ENCODE assay signal across 23 mouse cellular contexts in the genomic region with DNA sequence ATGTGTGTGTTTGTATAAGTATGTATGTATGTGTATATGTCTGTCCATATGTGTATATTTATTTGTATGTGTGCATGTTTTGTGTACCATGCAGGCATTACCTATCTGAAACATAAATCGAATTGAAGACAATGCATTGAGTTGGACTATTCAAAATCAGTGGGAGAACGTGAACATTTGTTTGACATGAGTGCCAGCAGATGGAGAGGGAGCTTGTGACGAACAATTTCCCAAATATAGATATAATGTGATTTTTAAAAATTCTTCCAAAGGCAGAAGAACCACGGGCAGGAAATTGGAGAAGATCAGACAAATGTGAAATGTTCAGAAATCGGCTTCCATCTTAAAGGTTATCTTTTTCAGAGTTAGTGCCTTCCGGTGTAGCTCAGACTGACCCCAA. TPM values are rescaled to one million over a fixed set of nuclear protein-coding genes. Genes with fewer than 3 reads are reported as not detected.
DNase-seq lines count a peak whose midpoint lies in the region; ATAC-seq and TF ChIP-seq lines count a peak whose summit lies in the region.
"Had no signal": no experiment of that assay in that cellular context is flagged by ENCODE, and none has a peak within 500 bp of the region (broad histone marks: within the 10 kb centered on the region; RNA-seq: fewer than 3 reads in every experiment).

No protein-coding gene starts in this region.

- H3K4me3 ChIP-seq in layer of hippocampus, adult 2 months = no peak overlapping the region
- H3K4me3 ChIP-seq in cerebellum, adult 2 months (replicated peaks; ENCODE audit: insufficient read depth, low read depth, low read length) = no peak overlapping the region
- H3K4me3 ChIP-seq: embryonic facial prominence, embryonic 10.5 days; embryonic facial prominence, embryonic 12.5 days; forebrain, embryonic 13.5 days; forebrain, embryonic 15.5 days had no signal

- DNase-seq in layer of hippocampus, adult 11-12 months (ENCODE audit: low spot score) = peak; percentile 46
- no peak for DNase-seq in layer of hippocampus, postnatal 25 days (ENCODE audit: extremely low spot score in 1 of 2, low spot score in 1 of 2)
- DNase-seq in layer of hippocampus, adult 2 months (ENCODE audit: low spot score in 2 of 2) = peak; percentile 49 to 67
- DNase-seq in layer of hippocampus, adult 9-10 months (ENCODE audit: low spot score) = no peak
- DNase-seq in layer of hippocampus, adult 8-10 months (ENCODE audit: low spot score in 2 of 2) = peak; percentile 32 to 43
- peak; percentile 18 for DNase-seq in telencephalon, adult 2 months (ENCODE audit: low read depth, low spot score)
- DNase-seq in cerebellum, adult 2 months = no peak
- DNase-seq: adrenal gland, adult 8-10 months; adrenal gland, postnatal 14 days; adrenal gland, postnatal 36 days; cerebellum, adult 11 months; cerebellum, adult 18-20 months; cerebellum, adult 9-10 months; cerebellum, postnatal 10 days; cerebellum, postnatal 25 days had no signal

- peak overlapping the region; percentile 86 for H3K27ac ChIP-seq in layer of hippocampus, adult 2 months
- H3K27ac ChIP-seq in cerebellum, adult 2 months (ENCODE audit: insufficient read depth, low read length) = no peak overlapping the region
- H3K27ac ChIP-seq: embryonic facial prominence, embryonic 10.5 days; embryonic facial prominence, embryonic 12.5 days; forebrain, embryonic 13.5 days; forebrain, embryonic 15.5 days had no signal

- no peak for ATAC-seq in inflammation-experienced regulatory T-cells, adult 6 months
- ATAC-seq: activated CD4-positive, CD25-positive, alpha-beta regulatory T cell, adult 4 months; forebrain, embryonic 13.5 days; forebrain, embryonic 15.5 days; Patski had no signal

- H3K4me1 ChIP-seq in cerebellum, adult 2 months (ENCODE audit: control insufficient read depth, insufficient read depth, low read length) = no peaks in the 10 kb centered on the region
- H3K4me1 ChIP-seq: embryonic facial prominence, embryonic 10.5 days; embryonic facial prominence, embryonic 12.5 days; forebrain, embryonic 13.5 days; forebrain, embryonic 15.5 days had no signal

- H3K27me3 ChIP-seq in cerebellum, adult 2 months (ENCODE audit: control insufficient read depth, insufficient read depth, low read length) = no peaks in the 10 kb centered on the region
- H3K27me3 ChIP-seq: CH12.LX; embryonic facial prominence, embryonic 12.5 days; forebrain, embryonic 13.5 days; forebrain, embryonic 15.5 days; Patski had no signal

- no peak for TF ChIP-seq CTCF in layer of hippocampus, adult 2 months (conservative IDR thresholded peaks at IDR 0.05)
- TF ChIP-seq CTCF in cerebellum, adult 2 months (IDR thresholded peaks at IDR 0.05; ENCODE audit: borderline replicate concordance, insufficient read depth, low read depth, low read length) = no peak

- 88% methylated on average over 6 of the region's 6 CpGs for WGBS in cerebellum, adult 2 months

- no peak for TF ChIP-seq POLR2A in cerebellum, adult 2 months (IDR thresholded peaks at IDR 0.05; ENCODE audit: borderline replicate concordance, insufficient read depth, low read length)

RNA-seq across cellular contexts. Expression of a gene that starts 59.1 kb away (rescaled TPM):
- total RNA-seq in layer of hippocampus, postnatal 25 days (2021) = 100 to 1,000 TPM; 353 TPM
- total RNA-seq in layer of hippocampus, adult 2 months (2021) = 100 to 1,000 TPM; 352 to 359 TPM
- 100 to 1,000 TPM; 326 to 354 (median 335) TPM for total RNA-seq in layer of hippocampus, adult 8-10 months (2022)
- polyA plus RNA-seq in inflammation-experienced regulatory T-cells, adult 6 months (2017; shearing (Covaris generic)) = 100 to 1,000 TPM; 463 to 831 (median 493) TPM
- polyA plus RNA-seq in cerebellum, adult 2 months (2012; rRNA removed) = 94.2 TPM in 2 replicates

Comparison
In these comparisons a context has a peak if more than half of its experiments do, and no peak if none do; other contexts are left out.
1. DNase-seq: peak in layer of hippocampus, adult 11-12 months (single experiment), layer of hippocampus, adult 2 months (2 of 2), layer of hippocampus, adult 8-10 months (2 of 2) and telencephalon, adult 2 months (single experiment); none in layer of hippocampus, postnatal 25 days (0 of 2), layer of hippocampus, adult 9-10 months (single experiment) and cerebellum, adult 2 months (0 of 2).